Mouse (Mus musculus) lung, postnatal 0 days (tissue): Measurements from ENCODE around the gene Mphosph9.

Source experiments
- CTCF ChIP-seq: IDR thresholded peaks from 2 replicates; pipeline ENCODE4 v1.5.1; 2016; ENCODE audit warnings: antibody characterized with exemption, mild to moderate bottlenecking
- EP300 ChIP-seq: IDR thresholded peaks from 2 replicates; pipeline ENCODE4 v1.6.1; 2016; ENCODE audit warnings: antibody characterized with exemption, mild to moderate bottlenecking, control low read depth

- TF ChIP-seq EP300, result no peak
- no peak for TF ChIP-seq CTCF
These were observed 46.5 kb upstream of the Mphosph9 start for GRCm38 (mm10) chr5:124374298-124374697.
